Mouse (Mus musculus): ENCODE data around the gene Spg7. TPM values are rescaled to one million over a fixed set of nuclear protein-coding genes. Genes with fewer than 3 reads are reported as not detected.

The Spg7 gene
- polyA plus RNA-seq, 1 experiment from 2014 or later, result 47.7 TPM

DNA sequence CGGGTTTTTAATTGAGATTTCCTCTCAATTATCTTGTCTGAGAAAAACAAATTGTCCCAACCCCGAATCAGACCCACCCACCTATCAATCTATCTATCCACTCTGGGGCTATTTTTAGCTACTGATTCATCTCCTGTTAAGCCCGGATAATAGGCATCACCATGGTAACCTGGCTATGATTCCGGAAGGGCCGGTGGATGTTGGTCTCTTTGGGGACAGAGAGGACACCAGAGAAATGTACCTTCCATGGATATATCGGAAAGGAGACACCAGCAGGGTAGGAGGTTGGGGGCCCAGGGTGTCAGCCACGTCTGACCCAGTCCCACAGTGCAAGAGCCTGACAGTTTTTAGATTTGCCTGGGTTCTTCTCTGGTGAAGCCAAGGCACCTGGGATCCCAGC, 72.7 kb downstream of the Spg7 start:
- Histone ChIP-seq H3K9me3 (ENCODE audit: control insufficient read depth, low read length) (no peaks in the 10 kb centered on the region), H3K27ac (ENCODE audit: low read depth, low read length) (no peak overlapping the region), H3K4me1 (ENCODE audit: control insufficient read depth, insufficient read depth, low read length) (peaks cover 5% of the 10 kb centered on the region; the same call in 1 of the 2 replicates), H3K27me3 (ENCODE audit: control insufficient read depth, insufficient read depth, low read length) (no peaks in the 10 kb centered on the region), H3K4me2 (ENCODE audit: low read depth) (no peak overlapping the region), H3K9ac (ENCODE audit: low read length) (no peak overlapping the region), H3K4me3 (ENCODE audit: low read depth, low read length) (no peak overlapping the region), H3K36me3 (ENCODE audit: control insufficient read depth, insufficient read depth, low read length) (no peaks in the 10 kb centered on the region)
- DNase-seq (ENCODE audit: low spot score) (no peak), ATAC-seq (ENCODE audit: insufficient read depth, low FRiP score, low TSS enrichment) (no peak; the same call in 1 of the 2 replicates)
- 21% methylated on average over 7 of the region's 7 CpGs for WGBS

DNA sequence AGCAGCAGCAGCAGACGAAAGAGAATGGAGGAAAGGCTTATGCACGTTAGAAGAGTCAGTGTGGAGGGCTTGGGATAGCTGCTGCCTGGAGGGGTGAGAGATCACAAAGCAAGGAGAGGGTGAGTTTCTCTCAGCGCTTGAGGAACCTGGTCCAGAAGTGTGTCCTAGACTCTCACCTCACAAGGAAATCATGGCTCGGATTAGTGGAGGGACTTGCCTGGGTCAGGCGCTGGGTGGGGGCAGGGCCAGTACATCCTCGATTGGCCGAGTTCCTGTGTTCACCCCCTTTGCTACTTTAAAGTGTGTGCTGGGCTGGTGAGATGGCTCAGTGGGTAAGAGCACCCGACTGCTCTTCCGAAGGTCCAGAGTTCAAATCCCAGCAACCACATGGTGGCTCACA, 73.1 kb downstream of the Spg7 start:
- Histone ChIP-seq H3K4me3 (ENCODE audit: low read depth, low read length) (no peak overlapping the region), H3K36me3 (ENCODE audit: control insufficient read depth, insufficient read depth, low read length) (no peaks in the 10 kb centered on the region), H3K27ac (ENCODE audit: low read depth, low read length) (no peak overlapping the region), H3K9ac (ENCODE audit: low read length) (no peak overlapping the region), H3K9me3 (ENCODE audit: control insufficient read depth, low read length) (no peaks in the 10 kb centered on the region), H3K27me3 (ENCODE audit: control insufficient read depth, insufficient read depth, low read length) (no peaks in the 10 kb centered on the region), H3K4me1 (ENCODE audit: control insufficient read depth, insufficient read depth, low read length) (peaks cover 5% of the 10 kb centered on the region; the same call in 1 of the 2 replicates), H3K4me2 (ENCODE audit: low read depth) (no peak overlapping the region)
- DNase-seq (ENCODE audit: low spot score) (no peak), ATAC-seq (ENCODE audit: insufficient read depth, low FRiP score, low TSS enrichment) (no peak)
- WGBS, result 59% methylated on average over 9 of the region's 9 CpGs

DNA sequence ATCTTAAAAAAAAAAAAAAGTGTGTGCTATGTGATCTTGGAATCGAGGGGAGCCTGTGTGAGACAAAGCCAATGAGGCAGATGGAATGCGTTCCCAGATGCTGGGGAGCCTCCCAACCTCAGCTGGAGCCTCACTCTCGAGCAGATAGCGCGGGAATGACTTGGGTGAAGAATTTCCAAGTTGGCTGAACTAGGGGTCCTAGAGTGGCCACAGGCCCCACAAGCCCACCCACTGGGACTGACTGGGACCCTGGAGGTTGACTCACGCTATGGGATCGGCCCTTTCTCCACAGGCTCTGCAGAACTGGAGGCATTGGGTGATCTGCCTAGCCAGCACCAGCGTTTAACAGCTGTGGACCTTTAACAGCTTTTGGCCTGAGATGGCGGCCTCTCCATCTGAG, 73.5 kb downstream of the Spg7 start:
- WGBS, result 80% methylated on average over 9 of the region's 9 CpGs
- no peak for DNase-seq (ENCODE audit: low spot score)
- Histone ChIP-seq H3K9me3 (ENCODE audit: control insufficient read depth, low read length) (no peaks in the 10 kb centered on the region), H3K27ac (ENCODE audit: low read depth, low read length) (no peak overlapping the region), H3K4me2 (ENCODE audit: low read depth) (no peak overlapping the region), H3K9ac (ENCODE audit: low read length) (no peak overlapping the region), H3K4me1 (ENCODE audit: control insufficient read depth, insufficient read depth, low read length) (peaks cover 5% of the 10 kb centered on the region; the same call in 1 of the 2 replicates), H3K27me3 (ENCODE audit: control insufficient read depth, insufficient read depth, low read length) (no peaks in the 10 kb centered on the region), H3K36me3 (ENCODE audit: control insufficient read depth, insufficient read depth, low read length) (no peaks in the 10 kb centered on the region), H3K4me3 (ENCODE audit: low read depth, low read length) (no peak overlapping the region)
- ATAC-seq (ENCODE audit: insufficient read depth, low FRiP score, low TSS enrichment), result no peak

GRCm38 (mm10) chr8:123137645-123138077, 74.9 kb downstream of the Spg7 start:
- H3K4me1 ChIP-seq (ENCODE audit: control insufficient read depth, insufficient read depth, low read length), result peaks cover 5% of the 10 kb centered on the region; the same call in 1 of the 2 replicates
- ATAC-seq (ENCODE audit: insufficient read depth, low FRiP score, low TSS enrichment) (no peak; the same call in 1 of the 2 replicates), DNase-seq (ENCODE audit: low spot score) (peak; percentile 41)
- H3K9ac ChIP-seq (ENCODE audit: low read length), result no peak overlapping the region
- no peak overlapping the region for H3K4me2 ChIP-seq (ENCODE audit: low read depth)
- 21% methylated on average over 2 of the region's 2 CpGs for WGBS
- no peak overlapping the region for H3K4me3 ChIP-seq (ENCODE audit: low read depth, low read length)
- H3K9me3 ChIP-seq (ENCODE audit: control insufficient read depth, low read length), result no peaks in the 10 kb centered on the region
- H3K27me3 ChIP-seq (ENCODE audit: control insufficient read depth, insufficient read depth, low read length), result no peaks in the 10 kb centered on the region
- H3K36me3 ChIP-seq (ENCODE audit: control insufficient read depth, insufficient read depth, low read length), result no peaks in the 10 kb centered on the region
- peak overlapping the region; percentile 39; the same call in 1 of the 2 replicates for H3K27ac ChIP-seq (ENCODE audit: low read depth, low read length)

- Histone ChIP-seq H3K4me3 (ENCODE audit: low read depth, low read length) (no peak overlapping the region), H3K27ac (ENCODE audit: low read depth, low read length) (no peak overlapping the region), H3K36me3 (ENCODE audit: control insufficient read depth, insufficient read depth, low read length) (no peaks in the 10 kb centered on the region), H3K9me3 (ENCODE audit: control insufficient read depth, low read length) (no peaks in the 10 kb centered on the region), H3K9ac (ENCODE audit: low read length) (no peak overlapping the region), H3K27me3 (ENCODE audit: control insufficient read depth, insufficient read depth, low read length) (no peaks in the 10 kb centered on the region), H3K4me1 (ENCODE audit: control insufficient read depth, insufficient read depth, low read length) (peaks cover 5% of the 10 kb centered on the region; the same call in 1 of the 2 replicates), H3K4me2 (ENCODE audit: low read depth) (no peak overlapping the region)
- ATAC-seq (ENCODE audit: insufficient read depth, low FRiP score, low TSS enrichment), result no peak
- DNase-seq (ENCODE audit: low spot score), result no peak
- 54% methylated on average over 4 of the region's 4 CpGs for WGBS
Observed at GRCm38 (mm10) chr8:123138741-123139140, 76.0 kb downstream of the Spg7 start.

DNA sequence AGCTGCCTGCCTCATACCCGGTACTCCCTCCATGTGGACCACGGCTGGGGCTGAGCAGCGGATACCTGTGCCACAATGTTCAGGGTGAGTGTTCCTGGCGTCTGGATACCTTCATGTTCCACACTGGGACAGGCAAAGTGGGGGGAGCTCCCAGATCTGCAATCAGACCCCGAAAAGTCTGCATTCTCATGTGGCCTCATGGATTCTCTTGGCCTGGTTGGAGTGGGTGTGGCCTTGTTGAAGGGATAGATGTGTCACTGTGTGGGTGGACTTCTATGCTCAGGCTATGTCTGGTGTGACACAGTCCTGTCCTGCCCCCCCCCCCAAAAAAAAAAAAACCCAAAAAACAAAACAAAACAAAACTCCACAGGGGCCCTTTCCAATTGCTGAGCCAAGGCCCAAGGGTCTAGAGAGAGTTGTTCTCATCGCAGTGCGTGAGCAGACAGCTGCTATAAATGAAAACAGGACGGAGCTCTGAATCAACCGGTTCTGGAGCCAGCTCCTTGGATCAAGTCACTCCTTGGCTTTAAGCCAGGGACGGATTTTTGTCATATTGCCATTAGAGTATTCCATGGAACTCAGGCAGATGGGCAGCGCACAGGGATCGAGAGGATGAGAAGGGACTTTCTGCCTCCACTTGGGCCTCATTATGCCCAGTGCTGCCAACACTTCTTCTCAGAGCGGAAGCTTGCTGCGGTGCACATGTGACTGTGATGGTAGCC, 79.2 kb downstream of the Spg7 start:
- ATAC-seq (ENCODE audit: insufficient read depth, low FRiP score, low TSS enrichment) (no peak), DNase-seq (ENCODE audit: low spot score) (no peak)
- H3K4me2 ChIP-seq (ENCODE audit: low read depth), result no peak overlapping the region
- no peak overlapping the region for H3K9ac ChIP-seq (ENCODE audit: low read length)
- H3K36me3 ChIP-seq (ENCODE audit: control insufficient read depth, insufficient read depth, low read length), result no peaks in the 10 kb centered on the region
- no peak overlapping the region for H3K4me3 ChIP-seq (ENCODE audit: low read depth, low read length)
- 88% methylated on average over 14 of the region's 14 CpGs for WGBS
- H3K27ac ChIP-seq (ENCODE audit: low read depth, low read length), result no peak overlapping the region
- no peaks in the 10 kb centered on the region for H3K27me3 ChIP-seq (ENCODE audit: control insufficient read depth, insufficient read depth, low read length)
- H3K4me1 ChIP-seq (ENCODE audit: control insufficient read depth, insufficient read depth, low read length), result no peaks in the 10 kb centered on the region; the same call in 1 of the 2 replicates
- H3K9me3 ChIP-seq (ENCODE audit: control insufficient read depth, low read length), result no peaks in the 10 kb centered on the region

DNA sequence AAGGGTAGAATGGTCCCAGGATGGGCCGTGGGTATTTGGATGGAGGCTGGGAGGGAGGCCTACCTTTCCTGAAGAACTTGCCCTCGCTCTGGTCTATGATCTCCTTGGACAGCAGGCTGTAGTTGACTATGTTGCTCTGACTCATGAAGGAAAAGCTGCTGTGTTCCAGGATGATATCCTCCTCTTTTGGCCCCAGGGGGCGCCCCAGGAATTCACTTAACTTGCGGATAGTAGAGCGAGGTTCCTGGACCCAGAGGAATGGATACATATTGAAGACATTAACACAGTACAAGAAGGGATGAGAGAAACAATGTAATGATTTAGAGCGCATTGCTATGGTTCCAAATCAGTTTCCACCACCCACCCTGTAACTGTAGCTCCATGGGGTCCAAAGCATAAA, 82.5 kb downstream of the Spg7 start:
- no peak overlapping the region for H3K9ac ChIP-seq (ENCODE audit: low read length)
- DNase-seq (ENCODE audit: low spot score) (peak; percentile 55), ATAC-seq (ENCODE audit: insufficient read depth, low FRiP score, low TSS enrichment) (no peak)
- no peaks in the 10 kb centered on the region for H3K9me3 ChIP-seq (ENCODE audit: control insufficient read depth, low read length)
- 57% methylated on average over 6 of the region's 6 CpGs for WGBS
- H3K36me3 ChIP-seq (ENCODE audit: control insufficient read depth, insufficient read depth, low read length), result no peaks in the 10 kb centered on the region
- no peak overlapping the region for H3K4me3 ChIP-seq (ENCODE audit: low read depth, low read length)
- no peak overlapping the region for H3K4me2 ChIP-seq (ENCODE audit: low read depth)
- H3K27ac ChIP-seq (ENCODE audit: low read depth, low read length), result no peak overlapping the region
- H3K27me3 ChIP-seq (ENCODE audit: control insufficient read depth, insufficient read depth, low read length), result no peaks in the 10 kb centered on the region
- no peaks in the 10 kb centered on the region for H3K4me1 ChIP-seq (ENCODE audit: control insufficient read depth, insufficient read depth, low read length)

GRCm38 (mm10) chr8:123146390-123146789, 83.6 kb downstream of the Spg7 start:
- Histone ChIP-seq H3K4me2 (ENCODE audit: low read depth) (no peak overlapping the region), H3K9ac (ENCODE audit: low read length) (no peak overlapping the region), H3K4me3 (ENCODE audit: low read depth, low read length) (no peak overlapping the region), H3K27me3 (ENCODE audit: control insufficient read depth, insufficient read depth, low read length) (no peaks in the 10 kb centered on the region), H3K4me1 (ENCODE audit: control insufficient read depth, insufficient read depth, low read length) (no peaks in the 10 kb centered on the region), H3K9me3 (ENCODE audit: control insufficient read depth, low read length) (no peaks in the 10 kb centered on the region), H3K36me3 (ENCODE audit: control insufficient read depth, insufficient read depth, low read length) (no peaks in the 10 kb centered on the region), H3K27ac (ENCODE audit: low read depth, low read length) (no peak overlapping the region)
- no peak for DNase-seq (ENCODE audit: low spot score)
- WGBS, result 87% methylated on average over 7 of the region's 7 CpGs
- no peak for ATAC-seq (ENCODE audit: insufficient read depth, low FRiP score, low TSS enrichment)
